Mouse (Mus musculus) kidney, embryonic 15.5 days (tissue): ENCODE measurements around the gene E2f1. TPM values are rescaled to one million over a fixed set of nuclear protein-coding genes. Genes with fewer than 3 reads are reported as not detected.

Experiments
- ATAC-seq: fragments of 200-750 bp; cut with Nextera tagmentation; replicated peaks from 2 replicates; pipeline ENCODE4 v1.8.0; 2017; ENCODE audit warnings: moderate TSS enrichment; ENCODE audit not compliant: low FRiP score
- H3K27ac ChIP-seq: fragments of 300-500 bp; sonication (generic); 2 replicates; pipeline ENCODE4 v1.5.1; 2015; ENCODE audit warnings: mild to moderate bottlenecking, inconsistent platforms
- H3K27me3 ChIP-seq: fragments of 300-500 bp; sonication (generic); 2 replicates; pipeline ENCODE4 v1.6.1; 2015; ENCODE audit warnings: inconsistent platforms
- H3K36me3 ChIP-seq: fragments of 300-500 bp; sonication (generic); 2 replicates; pipeline ENCODE4 v1.6.1; 2015; ENCODE audit warnings: inconsistent platforms
- H3K4me1 ChIP-seq: fragments of 300-500 bp; sonication (generic); 2 replicates; pipeline ENCODE4 v1.6.1; 2015; ENCODE audit warnings: inconsistent platforms
- H3K4me2 ChIP-seq: fragments of 300-500 bp; sonication (generic); 2 replicates; pipeline ENCODE4 v1.6.1; 2015; ENCODE audit warnings: moderate library complexity, mild to moderate bottlenecking, inconsistent platforms
- H3K4me3 ChIP-seq: fragments of 300-500 bp; sonication (generic); replicated peaks from 2 replicates; pipeline ENCODE4 v1.5.1; 2015; ENCODE audit warnings: mild to moderate bottlenecking, inconsistent platforms
- H3K9ac ChIP-seq: fragments of 300-500 bp; sonication (generic); 2 replicates; pipeline ENCODE4 v1.6.1; 2015; ENCODE audit warnings: mild to moderate bottlenecking, inconsistent platforms
- H3K9me3 ChIP-seq: fragments of 300-500 bp; sonication (generic); replicated peaks from 2 replicates; pipeline ENCODE4 v1.6.1; 2016; ENCODE audit warnings: inconsistent platforms
- WGBS: fragments of 180-500 bp; shearing (Covaris S2); methylation state at CpG from one replicate; pipeline ENCODE4 v1.1.7; 2015; ENCODE audit warnings: mixed read lengths; 5-methylcytosine and 5-hydroxymethylcytosine counted together
- polyA plus RNA-seq: library from polyadenylated mRNA; unstranded; fragments of >200 nt; fragmentation: Nextera tagmentation; extraction: Ambion mirVana; gene quantifications from 2 replicates; pipeline ENCODE4 v1.2.1, GENCODE M21; 2015

E2f1 gene
- polyA plus RNA-seq, 1 experiment from 2014 or later: 21.0 TPM

- H3K36me3 ChIP-seq: peaks cover 35% of the 10 kb centered on the region
- ATAC-seq: no peak
- peaks cover 43% of the 10 kb centered on the region for H3K4me1 ChIP-seq
- no peaks in the 10 kb centered on the region for H3K27me3 ChIP-seq
- H3K9me3 ChIP-seq: no peaks in the 10 kb centered on the region
- H3K27ac ChIP-seq: 0 out of 2 replicates have a peak overlapping the region, but pooled peaks have one; percentile 13
- H3K9ac ChIP-seq: no peak overlapping the region
- no peak overlapping the region for H3K4me3 ChIP-seq
- WGBS: 63% methylated on average over 3 of the region's 3 CpGs
- no peak overlapping the region for H3K4me2 ChIP-seq
Measured at GRCm38 (mm10) chr2:154565562-154565961, 4.1 kb downstream of the E2f1 start.

DNA sequence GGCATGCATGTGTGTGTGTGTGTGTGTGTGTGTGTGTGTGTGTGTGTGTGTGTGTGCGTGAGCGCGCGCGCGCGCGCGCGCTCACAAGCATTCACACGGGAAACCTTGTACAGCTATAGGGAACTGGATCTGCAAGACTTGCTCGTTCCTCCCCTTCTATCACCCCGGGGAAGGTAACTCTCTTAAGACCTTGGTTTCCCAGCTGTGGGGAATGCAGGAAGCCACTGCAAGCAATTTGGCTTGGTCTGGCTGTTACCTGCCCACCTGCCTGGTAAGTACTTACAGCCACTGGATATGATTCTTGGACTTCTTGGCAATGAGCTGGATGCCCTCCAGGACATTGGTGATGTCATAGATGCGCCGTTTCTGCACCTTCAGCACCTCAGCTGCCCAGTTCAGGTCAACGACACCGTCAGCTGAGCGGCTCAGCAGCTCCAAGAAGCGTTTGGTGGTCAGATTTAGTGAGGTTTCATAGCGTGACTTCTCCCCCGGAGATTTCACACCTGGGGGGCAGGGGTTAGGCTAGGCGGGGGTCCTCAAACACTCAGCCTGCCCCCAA lies 6.0 kb downstream of the E2f1 start:
- H3K36me3 ChIP-seq: peaks cover 38% of the 10 kb centered on the region
- no peak for ATAC-seq
- no peak overlapping the region for H3K4me3 ChIP-seq
- H3K9ac ChIP-seq: no peak overlapping the region
- WGBS: 85% methylated on average over 22 of the region's 22 CpGs
- no peaks in the 10 kb centered on the region for H3K9me3 ChIP-seq
- H3K4me1 ChIP-seq: peaks cover 41% of the 10 kb centered on the region
- no peak overlapping the region for H3K4me2 ChIP-seq
- H3K27me3 ChIP-seq: no peaks in the 10 kb centered on the region
- no peak overlapping the region for H3K27ac ChIP-seq

DNA sequence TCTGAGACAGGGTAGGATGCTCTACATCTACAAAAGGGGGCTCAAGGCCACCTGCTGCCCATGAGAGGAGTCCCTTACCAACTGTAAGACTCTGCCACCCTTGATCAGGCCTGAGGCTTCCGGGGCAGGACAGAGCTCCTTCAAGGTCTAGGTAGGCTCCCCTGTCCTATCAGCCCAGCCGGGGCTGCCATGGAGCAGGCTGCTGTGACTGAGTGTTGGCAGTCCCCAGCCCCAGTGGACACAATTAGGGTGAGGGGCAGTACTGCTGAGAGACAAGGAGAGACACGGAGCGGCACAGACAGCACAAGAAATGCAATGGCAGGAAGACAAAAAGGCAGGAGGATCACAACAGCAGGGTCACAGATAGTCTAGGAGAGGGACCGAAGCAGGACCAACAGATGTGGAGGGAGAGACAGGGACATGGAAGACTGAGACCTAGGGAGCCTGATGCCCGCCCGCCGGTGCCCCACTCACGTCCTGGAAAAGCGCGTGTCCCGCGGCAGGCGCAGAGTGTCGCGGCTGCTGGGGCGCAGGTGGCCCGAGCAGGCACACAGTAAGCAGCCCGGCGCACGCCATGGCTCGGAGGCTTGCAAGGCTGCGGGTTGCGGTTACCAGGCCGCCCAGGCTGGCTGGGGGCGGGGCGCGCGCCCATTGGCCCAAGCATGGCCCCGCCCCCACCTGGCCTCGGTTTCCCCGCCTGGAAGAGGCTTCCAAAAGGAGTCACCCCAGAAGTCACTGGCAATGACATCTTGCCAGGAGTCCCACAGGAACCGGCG lies 11.2 kb downstream of the E2f1 start, which contains the start of gene Necab3:
Gene Necab3, minus strand, starts transcription at position 627 of the 776 bp plus-strand sequence.
- H3K4me2 ChIP-seq: peak within 1 kb of the TSS; percentile 77
- 6% methylated on average over 34 of the region's 34 CpGs for WGBS
- no peaks in the 10 kb centered on the region for H3K27me3 ChIP-seq
- ATAC-seq: peak; percentile 61
- peak within 1 kb of the TSS; percentile 37 for H3K4me3 ChIP-seq
- H3K9ac ChIP-seq: 0 out of 2 replicates have a peak within 1 kb of the TSS, but pooled peaks have one; percentile 17
- H3K9me3 ChIP-seq: no peaks in the 10 kb centered on the region
- peaks cover 29% of the 10 kb centered on the region for H3K36me3 ChIP-seq
- peaks cover 27% of the 10 kb centered on the region for H3K4me1 ChIP-seq
- 0 out of 2 replicates have a peak within 1 kb of the TSS, but pooled peaks have one; percentile 6 for H3K27ac ChIP-seq

DNA sequence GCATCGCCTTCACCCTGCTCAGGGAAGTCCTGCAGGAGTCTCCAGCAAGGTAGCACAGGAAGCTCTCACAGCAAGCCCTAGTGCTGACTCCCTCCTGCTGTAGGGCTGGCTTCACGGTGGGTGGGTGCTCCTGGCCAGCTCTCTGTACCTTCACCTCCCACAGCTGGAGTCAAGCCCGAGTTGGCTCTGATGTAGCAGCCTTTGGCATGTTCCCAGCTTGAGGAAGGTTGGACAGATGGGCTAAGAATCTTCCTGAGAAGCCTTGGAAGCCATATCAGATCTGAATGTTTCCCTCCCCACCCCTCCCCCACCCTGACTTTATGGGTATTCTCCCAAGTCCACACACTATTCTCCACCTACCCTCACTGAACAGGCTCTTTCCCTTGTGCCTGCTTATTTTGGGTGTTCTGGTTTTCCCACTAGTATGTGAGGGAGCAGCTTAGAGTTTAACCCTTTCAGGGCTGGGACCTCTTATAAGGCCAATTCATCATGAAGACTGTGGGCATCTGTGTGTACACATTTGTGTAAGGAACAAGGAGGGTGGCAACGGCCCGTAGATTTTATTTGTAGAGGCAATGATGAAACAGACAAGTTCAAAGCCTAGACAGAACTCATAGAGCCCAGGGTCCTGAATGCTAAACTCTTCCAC lies 12.4 kb downstream of the E2f1 start:
- Histone ChIP-seq H3K27me3 (peaks cover 8% of the 10 kb centered on the region), H3K36me3 (peaks cover 19% of the 10 kb centered on the region), H3K4me1 (peaks cover 34% of the 10 kb centered on the region), H3K27ac (no peak overlapping the region), H3K4me2 (no peak overlapping the region), H3K9me3 (no peaks in the 10 kb centered on the region), H3K4me3 (no peak overlapping the region), H3K9ac (no peak overlapping the region)
- ATAC-seq: no peak
- 48% methylated on average over 5 of the region's 5 CpGs for WGBS

- Histone ChIP-seq H3K4me3 (no peak overlapping the region), H3K9me3 (no peaks in the 10 kb centered on the region), H3K4me1 (peaks cover 40% of the 10 kb centered on the region), H3K9ac (no peak overlapping the region), H3K27ac (no peak overlapping the region), H3K36me3 (no peaks in the 10 kb centered on the region), H3K27me3 (peaks cover 29% of the 10 kb centered on the region), H3K4me2 (no peak overlapping the region)
- WGBS: 93% methylated on average over 6 of the region's 6 CpGs
- no peak for ATAC-seq
Measured at GRCm38 (mm10) chr2:154555235-154555634, 14.5 kb downstream of the E2f1 start.

DNA sequence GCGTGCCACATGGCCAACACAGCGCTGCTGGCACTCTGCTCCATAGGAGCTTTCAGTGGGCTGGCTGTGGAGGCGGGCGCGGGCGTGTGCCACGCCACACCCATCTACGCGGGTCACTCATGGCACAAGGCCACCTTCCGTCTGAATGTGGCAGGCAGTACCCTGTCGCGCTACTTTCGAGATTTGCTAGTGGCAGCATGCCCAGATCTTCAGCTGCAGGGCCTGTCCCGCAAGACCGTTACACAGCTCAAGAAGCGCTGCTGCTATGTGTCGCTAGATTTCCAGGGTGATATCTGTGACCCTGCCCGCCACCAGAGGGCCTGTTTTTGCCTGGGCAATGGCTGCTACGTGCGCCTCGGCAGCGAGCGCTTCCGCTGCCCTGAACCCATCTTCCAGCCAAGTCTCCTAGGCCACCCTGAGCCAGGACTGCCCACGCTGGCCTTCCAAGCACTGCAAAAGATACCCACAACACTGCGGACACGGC lies 17.2 kb downstream of the E2f1 start:
- H3K36me3 ChIP-seq: no peaks in the 10 kb centered on the region
- WGBS: 29% methylated on average over 27 of the region's 27 CpGs
- H3K4me1 ChIP-seq: peaks cover 32% of the 10 kb centered on the region
- H3K9me3 ChIP-seq: no peaks in the 10 kb centered on the region
- no peak for ATAC-seq
- no peak overlapping the region for H3K9ac ChIP-seq
- H3K27me3 ChIP-seq: peaks cover 35% of the 10 kb centered on the region
- H3K4me2 ChIP-seq: peak overlapping the region; percentile 52
- H3K27ac ChIP-seq: no peak overlapping the region
- H3K4me3 ChIP-seq: peak overlapping the region; percentile 13

DNA sequence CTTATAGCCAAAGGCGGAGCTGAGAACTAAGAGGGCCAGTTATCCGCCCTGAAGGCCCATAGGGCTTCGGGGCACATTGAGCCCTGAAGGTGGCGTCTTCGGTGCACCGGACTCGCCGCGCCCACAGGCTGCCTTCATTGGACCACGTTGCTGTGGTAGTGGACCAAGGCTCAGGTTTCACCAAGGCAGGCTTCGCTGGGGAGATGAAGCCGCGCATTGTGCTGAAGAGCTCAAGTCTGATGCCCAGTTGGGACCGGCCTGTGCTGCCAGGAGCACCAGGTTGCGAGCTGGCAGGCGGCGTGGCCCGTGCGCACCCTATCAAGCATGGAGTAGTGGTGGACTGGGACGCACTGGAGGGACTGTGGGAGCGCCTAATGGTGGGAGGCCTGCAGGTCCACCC lies 17.8 kb downstream of the E2f1 start:
- Histone ChIP-seq H3K4me2 (peak overlapping the region; percentile 52), H3K9ac (no peak overlapping the region), H3K4me1 (peaks cover 27% of the 10 kb centered on the region), H3K36me3 (no peaks in the 10 kb centered on the region), H3K27ac (no peak overlapping the region), H3K4me3 (peak overlapping the region; percentile 13), H3K9me3 (no peaks in the 10 kb centered on the region), H3K27me3 (peaks cover 35% of the 10 kb centered on the region)
- WGBS: 27% methylated on average over 21 of the region's 21 CpGs
- 0 out of 2 replicates have a peak, but pooled peaks have one; percentile 13 for ATAC-seq

DNA sequence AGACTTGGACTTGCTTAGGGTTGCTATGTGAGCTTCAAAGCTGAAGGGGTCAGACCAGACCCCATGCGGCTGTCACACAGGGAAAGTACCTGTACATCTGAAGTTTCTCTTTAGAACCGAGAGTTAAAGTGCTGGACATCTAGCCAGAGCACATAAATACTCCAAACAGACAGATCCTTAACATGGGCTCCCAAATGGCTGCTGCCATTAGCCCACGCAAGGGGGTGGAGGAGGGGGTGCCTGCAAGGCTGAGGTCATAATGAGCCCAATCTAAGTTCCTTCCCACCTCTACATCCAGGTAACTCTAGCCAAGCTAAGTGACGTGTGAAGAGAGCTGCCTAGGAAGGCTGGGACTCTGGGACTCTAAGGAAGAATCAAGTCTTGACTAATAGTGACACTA lies 18.2 kb downstream of the E2f1 start, which contains the start of gene Actl10:
Gene Actl10, plus strand, starts transcription at position 301 of the 400 bp plus-strand sequence.
- Histone ChIP-seq H3K4me2 (peak within 1 kb of the TSS; percentile 52), H3K9ac (no peak within 1 kb of the TSS), H3K36me3 (no peaks in the 10 kb centered on the region), H3K4me3 (peak within 1 kb of the TSS; percentile 13), H3K4me1 (peaks cover 26% of the 10 kb centered on the region), H3K9me3 (no peaks in the 10 kb centered on the region), H3K27ac (no peak within 1 kb of the TSS), H3K27me3 (peaks cover 35% of the 10 kb centered on the region)
- WGBS: 68% methylated on average over 4 of the region's 4 CpGs
- ATAC-seq: no peak

DNA sequence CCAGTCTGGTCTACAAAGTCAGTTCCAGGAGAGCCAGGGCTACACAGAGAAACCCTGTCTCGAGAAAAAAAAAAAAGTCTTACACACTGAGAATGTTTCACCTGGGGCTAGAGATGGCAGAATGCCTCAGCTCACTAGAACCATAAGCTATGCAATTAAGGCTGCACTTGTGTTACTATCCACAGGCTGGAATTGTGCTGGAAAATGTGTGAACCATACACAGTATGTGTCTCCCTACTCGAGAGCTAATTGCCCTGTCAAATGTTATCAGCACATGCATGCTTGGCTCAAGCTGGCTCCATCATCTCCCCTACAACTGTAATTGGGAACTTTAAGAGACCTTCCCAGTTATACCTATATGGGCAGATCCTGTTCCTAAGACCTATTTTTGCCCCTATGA lies 18.8 kb downstream of the E2f1 start:
- Histone ChIP-seq H3K27me3 (peaks cover 35% of the 10 kb centered on the region), H3K4me2 (no peak overlapping the region), H3K9me3 (no peaks in the 10 kb centered on the region), H3K4me3 (no peak overlapping the region), H3K36me3 (no peaks in the 10 kb centered on the region), H3K4me1 (peaks cover 26% of the 10 kb centered on the region), H3K9ac (no peak overlapping the region), H3K27ac (no peak overlapping the region)
- no peak for ATAC-seq
- WGBS: 81% methylated on average over 2 of the region's 2 CpGs

- peak overlapping the region; percentile 95 for H3K4me2 ChIP-seq
- ATAC-seq: no peak
- 18% methylated on average over 20 of the region's 20 CpGs for WGBS
- no peaks in the 10 kb centered on the region for H3K36me3 ChIP-seq
- H3K4me3 ChIP-seq: peak overlapping the region; percentile 50
- no peak overlapping the region for H3K9ac ChIP-seq
- H3K27me3 ChIP-seq: peaks cover 35% of the 10 kb centered on the region
- no peak overlapping the region for H3K27ac ChIP-seq
- peaks cover 26% of the 10 kb centered on the region for H3K4me1 ChIP-seq
- H3K9me3 ChIP-seq: no peaks in the 10 kb centered on the region
Measured at GRCm38 (mm10) chr2:154549886-154550189, 19.9 kb downstream of the E2f1 start.

DNA sequence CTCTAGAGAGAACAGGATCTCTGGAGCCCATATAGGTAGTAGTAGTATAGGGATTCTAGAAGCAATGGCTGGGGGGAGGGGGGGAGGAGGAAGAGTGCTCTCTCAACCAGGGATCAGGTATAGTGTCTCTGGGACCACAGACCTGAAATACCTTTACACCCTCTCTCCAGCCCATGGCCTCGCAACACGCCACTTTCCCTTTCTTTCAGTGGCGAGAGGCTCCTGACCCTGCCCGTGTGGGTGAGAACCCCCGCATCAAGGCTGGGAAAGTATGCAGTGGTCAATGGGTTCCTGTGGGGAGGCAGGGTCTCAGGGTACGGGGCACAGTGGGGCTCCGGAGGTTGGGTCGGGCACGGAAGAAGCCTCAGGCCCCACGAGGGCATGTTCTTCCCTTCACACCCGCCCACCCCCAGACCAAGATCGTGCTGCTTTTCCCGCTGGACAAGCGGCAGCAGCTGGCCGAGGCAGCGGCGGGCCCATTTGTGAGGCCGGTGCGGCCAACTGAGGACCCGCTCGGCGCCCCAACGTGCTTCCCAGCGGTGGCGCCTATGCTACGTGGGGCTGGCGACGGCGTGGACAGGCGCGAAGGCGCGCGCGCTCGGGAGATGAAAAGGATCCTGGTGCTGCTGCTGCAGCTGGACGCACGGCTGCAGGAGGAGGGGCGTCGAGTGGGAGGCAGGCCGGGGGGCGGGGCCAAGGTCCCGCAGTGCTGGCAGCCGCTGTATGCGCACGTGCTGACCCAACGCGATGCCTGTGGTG lies 20.4 kb downstream of the E2f1 start:
- H3K9me3 ChIP-seq: no peaks in the 10 kb centered on the region
- H3K36me3 ChIP-seq: no peaks in the 10 kb centered on the region
- peak overlapping the region; percentile 50 for H3K4me3 ChIP-seq
- peaks cover 26% of the 10 kb centered on the region for H3K4me1 ChIP-seq
- WGBS: 3% methylated on average over 48 of the region's 48 CpGs
- H3K9ac ChIP-seq: peak overlapping the region; percentile 37; the same call in 1 of the 2 replicates
- H3K27ac ChIP-seq: no peak overlapping the region
- ATAC-seq: peak; percentile 84
- H3K27me3 ChIP-seq: peaks cover 35% of the 10 kb centered on the region
- peak overlapping the region; percentile 95 for H3K4me2 ChIP-seq
